Mouse (Mus musculus) small intestine, adult 2 months (tissue): Measurements from ENCODE around the gene Pign. TPM values are rescaled to one million over a fixed set of nuclear protein-coding genes. Genes with fewer than 3 reads are reported as not detected.

ENCODE experiments used
- H3K27ac ChIP-seq: fragments of 200-500 bp; 2 replicates; pipeline ENCODE4 v1.5.1; 2012; ENCODE audit warnings: low read depth, low read length, control low read depth, inconsistent platforms; ENCODE audit not compliant: insufficient read depth
- H3K27me3 ChIP-seq: fragments of 200-500 bp; 2 replicates; pipeline ENCODE4 v1.6.1; 2012; ENCODE audit warnings: mild to moderate bottlenecking, moderate library complexity, low read length, inconsistent platforms; ENCODE audit not compliant: control insufficient read depth, insufficient read depth
- H3K36me3 ChIP-seq: fragments of 200-500 bp; 2 replicates; pipeline ENCODE4 v1.6.1; 2012; ENCODE audit warnings: mild to moderate bottlenecking, low read length, control low read depth, inconsistent platforms; ENCODE audit not compliant: control insufficient read depth, insufficient read depth
- H3K4me1 ChIP-seq: fragments of 200-500 bp; 2 replicates; pipeline ENCODE4 v1.6.1; 2012; ENCODE audit warnings: low read length, inconsistent platforms, mixed read lengths; ENCODE audit not compliant: control insufficient read depth, insufficient read depth, insufficient read length
- H3K4me3 ChIP-seq: fragments of 200-500 bp; 2 replicates; pipeline ENCODE4 v1.5.1; 2012; ENCODE audit warnings: low read depth, mild to moderate bottlenecking, control low read depth, inconsistent platforms, low read length, moderate library complexity
- CTCF ChIP-seq: fragments of 200-500 bp; IDR thresholded peaks from 2 replicates; pipeline ENCODE4 v1.5.1; 2012; ENCODE audit warnings: low read depth, mild to moderate bottlenecking, control low read depth, inconsistent platforms, low read length, moderate library complexity, mixed read lengths; ENCODE audit not compliant: insufficient replicate concordance, insufficient read length; ENCODE audit errors: extremely low read depth
- POLR2A ChIP-seq: fragments of 200-500 bp; IDR thresholded peaks from 2 replicates; pipeline ENCODE4 v1.6.1; 2012; ENCODE audit warnings: low read depth, mild to moderate bottlenecking, control low read depth, inconsistent platforms, low read length, moderate library complexity
- WGBS: fragments of 180-500 bp; shearing (Covaris S2); methylation state at CpG from one replicate; pipeline ENCODE4 v1.1.7; 2018; 5-methylcytosine and 5-hydroxymethylcytosine counted together
- polyA plus RNA-seq: library from polyadenylated mRNA; depleted of rRNA; stranded (reverse); fragments of >200 nt; gene quantifications from 2 replicates; pipeline ENCODE4 v1.2.3, GENCODE M21; 2012; rRNA removed

Pign gene
- polyA plus RNA-seq, 1 experiment = 4.8 TPM

DNA sequence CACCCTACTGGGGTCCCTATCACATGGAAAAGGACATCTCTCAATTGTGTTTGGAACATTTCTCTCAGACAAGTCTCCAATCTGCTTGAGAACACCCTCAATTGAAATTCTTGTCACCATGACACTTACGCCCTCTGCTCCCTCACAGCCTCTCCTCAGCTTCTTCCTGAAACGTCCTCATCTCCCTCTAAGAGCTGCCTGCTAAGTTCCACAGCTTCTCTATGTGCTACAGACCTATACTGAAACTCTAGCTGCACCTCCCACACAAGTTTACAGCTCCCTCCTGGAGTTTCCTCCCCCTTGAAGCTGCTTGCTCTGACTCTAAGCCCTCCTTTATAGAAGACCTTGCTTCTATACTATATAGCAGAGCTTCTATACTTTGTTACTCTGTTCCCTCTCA, 139.7 kb downstream of the Pign start:
- 82% methylated on average over 2 of the region's 2 CpGs for WGBS
- Histone ChIP-seq H3K4me1 (no peaks in the 10 kb centered on the region), H3K27ac (no peak overlapping the region)

GRCm38 (mm10) chr1:105522321-105522720, 141.2 kb downstream of the Pign start:
- TF ChIP-seq CTCF = no peak
- TF ChIP-seq POLR2A = no peak
- 86% methylated on average over 2 of the region's 2 CpGs for WGBS
- H3K27me3 ChIP-seq = no peaks in the 10 kb centered on the region

More for the DNA sequence above, 139.7 kb downstream of the Pign start:
- no peak for TF ChIP-seq CTCF
- TF ChIP-seq POLR2A = no peak
- Histone ChIP-seq H3K27me3 (no peaks in the 10 kb centered on the region), H3K4me3 (no peak overlapping the region), H3K36me3 (peaks cover 13% of the 10 kb centered on the region)

DNA sequence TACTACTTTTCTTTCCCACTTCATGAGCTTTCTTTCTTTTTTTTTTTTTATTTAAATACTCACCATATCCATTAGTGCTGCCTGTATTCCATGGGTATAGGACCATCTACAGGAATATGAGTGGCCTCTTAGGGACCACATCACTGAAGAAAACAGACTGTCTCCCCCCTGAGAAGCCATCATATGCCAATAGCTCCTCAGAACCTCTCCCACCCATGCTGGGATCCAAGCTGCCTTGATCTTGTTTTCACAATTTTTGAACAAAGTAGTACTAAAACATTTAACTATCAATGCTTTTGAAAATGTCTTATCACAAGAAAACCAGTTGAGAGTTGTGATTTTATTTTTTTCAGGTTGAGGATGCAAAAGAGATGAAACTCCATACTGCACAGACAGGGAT, 145.4 kb downstream of the Pign start:
- TF ChIP-seq CTCF (no peak), POLR2A (no peak)
- Histone ChIP-seq H3K4me1 (no peaks in the 10 kb centered on the region), H3K4me3 (no peak overlapping the region), H3K27ac (no peak overlapping the region), H3K36me3 (peaks cover 14% of the 10 kb centered on the region), H3K27me3 (no peaks in the 10 kb centered on the region)

More at GRCm38 (mm10) chr1:105522321-105522720, 141.2 kb downstream of the Pign start:
- Histone ChIP-seq H3K27ac (no peak overlapping the region), H3K36me3 (peaks cover 13% of the 10 kb centered on the region), H3K4me3 (no peak overlapping the region), H3K4me1 (no peaks in the 10 kb centered on the region)

DNA sequence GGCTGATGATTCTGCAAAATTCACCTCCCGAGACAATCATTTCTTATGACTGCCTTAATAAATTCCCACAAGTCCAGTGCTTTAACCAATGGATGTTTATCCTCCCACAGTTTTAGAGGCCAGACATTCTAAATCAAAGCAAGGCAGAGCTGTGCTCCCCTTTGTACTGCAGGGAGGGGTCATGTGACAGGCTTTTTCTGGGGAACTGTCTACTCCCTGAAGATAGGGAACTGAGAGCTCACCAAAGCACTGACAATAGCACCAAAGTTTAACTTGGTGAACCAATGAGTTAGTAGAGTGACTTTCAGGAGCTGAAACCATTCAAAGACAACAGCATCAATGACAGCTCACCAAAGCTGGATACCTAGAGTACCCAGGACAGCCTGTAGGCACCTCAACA, 156.4 kb downstream of the Pign start:
- WGBS = 82% methylated on average over 1 of the region's 1 CpGs
- H3K27ac ChIP-seq = no peak overlapping the region
- no peaks in the 10 kb centered on the region for H3K4me1 ChIP-seq
- TF ChIP-seq CTCF (no peak), POLR2A (no peak)
- H3K36me3 ChIP-seq = no peaks in the 10 kb centered on the region
- no peak overlapping the region for H3K4me3 ChIP-seq
- no peaks in the 10 kb centered on the region for H3K27me3 ChIP-seq

DNA sequence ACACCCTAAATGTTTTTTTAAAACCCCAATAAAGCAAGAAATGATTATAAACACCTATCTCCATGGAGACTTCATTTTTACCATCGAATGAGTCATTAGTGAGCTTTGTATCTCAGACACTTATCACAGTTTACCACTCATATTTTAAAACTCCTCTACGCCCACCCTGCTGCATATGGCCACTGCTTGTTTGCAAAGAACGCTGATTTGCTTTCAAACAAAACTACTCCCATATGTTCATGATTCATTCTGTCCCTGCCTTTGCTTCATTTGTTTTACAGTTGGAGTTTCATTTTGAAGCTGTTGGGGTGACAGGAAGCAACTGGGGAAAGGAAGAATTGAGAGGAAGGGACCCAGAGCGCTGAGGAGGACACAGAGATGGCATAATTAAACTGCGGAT, 170.9 kb downstream of the Pign start:
- Histone ChIP-seq H3K27me3 (no peaks in the 10 kb centered on the region), H3K4me1 (no peaks in the 10 kb centered on the region), H3K36me3 (no peaks in the 10 kb centered on the region), H3K27ac (no peak overlapping the region), H3K4me3 (no peak overlapping the region)
- WGBS = 57% methylated on average over 5 of the region's 5 CpGs
- no peak for TF ChIP-seq CTCF
- no peak for TF ChIP-seq POLR2A

GRCm38 (mm10) chr1:105489456-105489855, 174.0 kb downstream of the Pign start:
- TF ChIP-seq POLR2A (no peak), CTCF (no peak)

GRCm38 (mm10) chr1:105487037-105487436, 176.4 kb downstream of the Pign start:
- H3K4me3 ChIP-seq = no peak overlapping the region
- no peak overlapping the region for H3K27ac ChIP-seq
- no peaks in the 10 kb centered on the region for H3K27me3 ChIP-seq
- 63% methylated on average over 4 of the region's 4 CpGs for WGBS
- no peaks in the 10 kb centered on the region for H3K4me1 ChIP-seq
- TF ChIP-seq CTCF (no peak), POLR2A (no peak)
- no peaks in the 10 kb centered on the region for H3K36me3 ChIP-seq

More at GRCm38 (mm10) chr1:105489456-105489855, 174.0 kb downstream of the Pign start:
- Histone ChIP-seq H3K4me1 (no peaks in the 10 kb centered on the region), H3K27ac (no peak overlapping the region), H3K36me3 (no peaks in the 10 kb centered on the region), H3K4me3 (no peak overlapping the region), H3K27me3 (no peaks in the 10 kb centered on the region)
- 94% methylated on average over 3 of the region's 3 CpGs for WGBS

Other genes with a start within 250 kb of the Pign start
- gene Relch, start 184 bp upstream of the Pign start, polyA plus RNA-seq = 14.3 and 32.9 TPM in 2 replicates
- gene Tnfrsf11a, start 117.0 kb upstream of the Pign start, polyA plus RNA-seq = 26.8 and 47.7 TPM in 2 replicates